Mouse (Mus musculus) liver, adult 2 months (tissue): ENCODE data around the gene Gm21834. TPM values are rescaled to one million over a fixed set of nuclear protein-coding genes. Genes with fewer than 3 reads are reported as not detected.

Experiments
- DNase-seq: peaks from one replicate; pipeline ENCODE4 v3.0.0-alpha.2; 2011; ENCODE audit warnings: low read depth, low spot score; ENCODE audit errors: extremely low read depth
- H3K27ac ChIP-seq: fragments of 200-500 bp; replicated peaks from 2 replicates; pipeline ENCODE4 v1.5.1; 2012; ENCODE audit warnings: low read depth, mild to moderate bottlenecking, control low read depth, inconsistent platforms, low read length; ENCODE audit not compliant: insufficient read depth
- H3K27me3 ChIP-seq: fragments of 200-500 bp; 2 replicates; pipeline ENCODE4 v1.6.1; 2012; ENCODE audit warnings: mild to moderate bottlenecking, moderate library complexity, low read length, inconsistent platforms; ENCODE audit not compliant: control insufficient read depth, insufficient read depth
- H3K36me3 ChIP-seq: fragments of 200-500 bp; 2 replicates; pipeline ENCODE4 v1.6.1; 2012; ENCODE audit warnings: low read length, inconsistent platforms; ENCODE audit not compliant: control insufficient read depth, insufficient read depth
- H3K4me1 ChIP-seq: fragments of 200-500 bp; 2 replicates; pipeline ENCODE4 v1.6.1; 2011; ENCODE audit warnings: low read length; ENCODE audit not compliant: control insufficient read depth, insufficient read depth
- H3K4me3 ChIP-seq: fragments of 200-500 bp; 2 replicates; pipeline ENCODE4 v1.5.1; 2011; ENCODE audit warnings: low read depth, mild to moderate bottlenecking, control low read depth, low read length, moderate library complexity; ENCODE audit not compliant: insufficient read depth
- H3K79me2 ChIP-seq: fragments of 200-500 bp; 2 replicates; pipeline ENCODE4 v1.6.1; 2012; ENCODE audit warnings: inconsistent platforms, mild to moderate bottlenecking, low read length, moderate library complexity; ENCODE audit not compliant: control insufficient read depth, insufficient read depth
- H3K9ac ChIP-seq: fragments of 200-500 bp; 2 replicates; pipeline ENCODE4 v1.6.1; 2012; ENCODE audit warnings: low read depth, mild to moderate bottlenecking, control low read depth, inconsistent platforms, low read length
- CTCF ChIP-seq: fragments of 200-500 bp; IDR thresholded peaks from 2 replicates; pipeline ENCODE4 v1.5.1; 2011; ENCODE audit warnings: low read depth, low read length, control low read depth
- POLR2A ChIP-seq: fragments of 200-500 bp; IDR thresholded peaks from 2 replicates; pipeline ENCODE4 v1.6.1; 2011; ENCODE audit warnings: low read length, control low read depth; ENCODE audit not compliant: insufficient read depth; ENCODE audit errors: extremely low read depth
- WGBS: fragments of 180-500 bp; shearing (Covaris S2); methylation state at CpG from one replicate; pipeline ENCODE4 v1.1.7; 2018; 5-methylcytosine and 5-hydroxymethylcytosine counted together
- polyA plus RNA-seq: library from polyadenylated mRNA; depleted of rRNA; stranded (reverse); fragments of >200 nt; gene quantifications from 2 replicates; pipeline ENCODE4 v1.2.3, GENCODE M21; 2012; rRNA removed
- total RNA-seq: library from RNA; depleted of rRNA; stranded (reverse); fragments of >200 nt; gene quantifications from 2 replicates; pipeline ENCODE4 v1.2.3, GENCODE M21; 2014; rRNA removed

Gm21834 gene
- total and polyA plus RNA-seq, 2 experiments: not detected

- Histone ChIP-seq H3K9ac (no peak overlapping the region), H3K27ac (no peak overlapping the region), H3K36me3 (no peaks in the 10 kb centered on the region), H3K27me3 (no peaks in the 10 kb centered on the region), H3K79me2 (no peaks in the 10 kb centered on the region), H3K4me1 (no peaks in the 10 kb centered on the region), H3K4me3 (no peak overlapping the region)
- no peak for DNase-seq
- no peak for TF ChIP-seq CTCF
- no peak for TF ChIP-seq POLR2A
- 29% methylated on average over 1 of the region's 1 CpGs for WGBS
Observed at GRCm38 (mm10) chr17:57758033-57758432, 16.0 kb upstream of the Gm21834 start.

GRCm38 (mm10) chr17:57694791-57695190 is 47.2 kb downstream of the Gm21834 start:
- DNase-seq: no peak
- no peaks in the 10 kb centered on the region for H3K27me3 ChIP-seq
- H3K4me3 ChIP-seq: no peak overlapping the region

More at GRCm38 (mm10) chr17:57694791-57695190, 47.2 kb downstream of the Gm21834 start:
- 63% methylated on average over 3 of the region's 3 CpGs for WGBS
- no peak overlapping the region for H3K27ac ChIP-seq
- H3K9ac ChIP-seq: no peak overlapping the region
- no peaks in the 10 kb centered on the region for H3K36me3 ChIP-seq
- TF ChIP-seq POLR2A: no peak
- TF ChIP-seq CTCF: no peak
- H3K4me1 ChIP-seq: no peaks in the 10 kb centered on the region
- no peaks in the 10 kb centered on the region for H3K79me2 ChIP-seq

Other genes with a start within 250 kb of the Gm21834 start
- gene Vmn2r120, start 196.7 kb downstream of the Gm21834 start, total RNA-seq: not detected in 2 replicates
- gene Vmn2r120, start 196.7 kb downstream of the Gm21834 start, polyA plus RNA-seq: not detected in 2 replicates
- not detected in 2 replicates for gene Cntnap5c, start 27.4 kb upstream of the Gm21834 start, total RNA-seq
- gene Cntnap5c, start 27.4 kb upstream of the Gm21834 start, polyA plus RNA-seq: not detected in 2 replicates